Mouse (Mus musculus) cerebral cortex, adult 2 months (tissue): ENCODE results near the gene Alppl2.

Source experiments
- WGBS: fragments of 180-500 bp; shearing (Covaris S2); methylation state at CpG from one replicate; pipeline ENCODE4 v1.1.7; 2018; 5-methylcytosine and 5-hydroxymethylcytosine counted together

Gene Alppl2

GRCm38 (mm10) chr1:87050072-87050471 lies 39.7 kb downstream of the Alppl2 start:
- 71% methylated on average over 3 of the region's 3 CpGs for WGBS

GRCm38 (mm10) chr1:87041814-87042438 lies 47.8 kb downstream of the Alppl2 start:
- 2% methylated on average over 1 of the region's 1 CpGs for WGBS

- 26% methylated on average over 3 of the region's 3 CpGs for WGBS
These were observed 48.6 kb downstream of the Alppl2 start for GRCm38 (mm10) chr1:87041119-87041518.

GRCm38 (mm10) chr1:87038477-87039070 lies 51.2 kb downstream of the Alppl2 start:
- WGBS = 100% methylated on average over 2 of the region's 2 CpGs
